Mouse (Mus musculus) stomach, adult 2 months (tissue): ENCODE data around the gene Prox2. TPM values are rescaled to one million over a fixed set of nuclear protein-coding genes. Genes with fewer than 3 reads are reported as not detected.

Experiments
- polyA plus RNA-seq: library from polyadenylated mRNA; depleted of rRNA; stranded (reverse); fragments of >200 nt; gene quantifications from 2 replicates; pipeline ENCODE4 v1.2.3, GENCODE M21; 2012; rRNA removed

Gene Prox2
- 0.24 and 0.44 TPM in 2 replicates for polyA plus RNA-seq

DNA sequence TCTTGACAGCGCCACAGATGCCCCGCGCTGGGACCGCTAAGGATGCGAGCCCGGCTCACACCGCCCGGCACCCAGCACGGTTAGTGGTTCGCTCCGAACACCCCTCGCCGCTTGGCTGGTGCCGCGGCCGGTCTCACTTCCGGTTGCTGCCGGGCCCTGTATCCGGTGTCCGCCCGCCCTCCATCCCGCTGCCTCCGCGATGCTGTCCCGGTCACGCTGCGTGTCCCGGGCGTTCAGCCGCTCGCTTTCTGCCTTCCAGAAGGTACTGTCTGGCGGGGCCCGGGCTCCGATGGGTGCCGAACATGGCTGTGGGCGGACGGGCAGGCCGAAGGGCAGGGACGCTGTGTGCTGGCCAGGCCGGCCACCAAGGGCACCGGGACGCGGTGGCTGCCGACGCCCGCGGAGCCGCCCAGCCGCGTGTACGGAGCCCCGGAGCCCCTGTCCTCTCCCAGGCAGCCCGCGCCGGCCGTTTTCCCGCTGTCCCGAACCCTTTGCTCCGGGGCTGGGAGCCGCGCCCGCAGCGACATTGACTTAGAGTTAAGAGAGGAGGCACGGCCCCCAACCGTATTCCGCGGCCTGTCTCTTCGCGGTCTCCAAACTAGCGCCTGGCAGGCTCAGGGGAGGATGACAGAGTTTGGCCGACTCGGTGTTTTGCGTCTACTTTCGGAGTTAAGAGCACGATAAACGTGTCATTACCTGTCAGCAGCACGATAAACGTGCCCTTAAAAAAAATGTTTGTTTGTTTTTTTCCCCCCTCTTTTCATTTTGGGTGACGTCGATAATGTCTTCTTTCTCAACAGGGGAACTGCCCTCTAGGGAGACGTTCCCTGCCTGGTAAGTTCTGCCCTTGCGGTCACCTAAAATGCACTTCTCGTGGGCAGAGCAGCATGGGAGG is at the start of gene Prox2, which contains the start of gene Dlst:
Gene Prox2 (minus strand): TSS at position 62 of the 895 bp plus-strand sequence.
Gene Dlst (plus strand): TSS at position 136 of the 895 bp plus-strand sequence.

DNA sequence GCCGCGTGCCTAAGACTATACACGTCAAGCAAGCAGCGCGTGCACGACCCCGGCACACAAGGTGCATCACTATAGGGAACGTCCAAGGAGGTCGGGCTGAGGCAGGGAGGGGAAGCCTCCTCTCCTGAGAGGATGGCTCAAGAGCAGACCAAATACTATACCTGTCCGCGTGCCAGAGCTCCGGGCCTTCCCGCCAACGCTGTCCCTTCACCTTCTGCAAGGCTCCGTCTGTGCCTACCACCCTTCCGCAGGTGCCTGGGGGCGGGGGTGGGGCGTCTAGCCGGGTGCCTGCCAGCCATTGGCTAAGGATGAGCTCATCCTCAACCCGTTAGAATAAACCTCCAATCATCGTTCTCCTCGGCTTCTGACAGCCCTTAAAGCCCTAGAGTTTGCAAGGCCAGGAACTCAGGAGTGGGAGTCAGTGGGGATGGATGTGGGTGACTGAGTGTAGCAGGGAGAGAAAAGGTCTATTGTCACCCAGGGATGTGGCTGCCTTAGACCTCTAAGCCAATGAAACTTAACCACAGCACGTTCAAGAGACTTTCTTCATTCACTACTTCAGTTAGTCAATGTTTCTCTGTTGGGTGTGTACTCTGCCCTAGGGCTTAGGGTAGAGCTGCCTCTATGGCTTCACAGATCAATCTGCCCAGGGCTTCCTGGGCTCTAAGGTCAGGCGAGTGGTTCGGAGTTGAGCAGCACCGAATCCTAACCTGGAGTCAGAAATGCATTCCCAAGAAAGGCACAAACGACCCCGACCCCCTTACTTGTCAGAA is 40.6 kb upstream of the Prox2 start, which contains the start of gene Rps6kl1:
Gene Rps6kl1 (minus strand): TSS at position 263 of the 773 bp plus-strand sequence.

Other genes starting within 250 kb of the Prox2 start
- 0.43 and 2.7 TPM in 2 replicates for gene Ltbp2, start 234.2 kb downstream of the Prox2 start, polyA plus RNA-seq
- 5.0 and 6.9 TPM in 2 replicates for gene Fcf1, start 139.9 kb downstream of the Prox2 start, polyA plus RNA-seq
- 5.4 and 6.9 TPM in 2 replicates for gene Arel1, start 139.9 kb downstream of the Prox2 start, polyA plus RNA-seq
- 2.7 and 5.3 TPM in 2 replicates for gene Ylpm1, start 114.4 kb downstream of the Prox2 start, polyA plus RNA-seq
- gene Dlst, start 74 bp upstream of the Prox2 start, polyA plus RNA-seq, result 30.4 and 32.0 TPM in 2 replicates
- gene Rps6kl1, start 40.5 kb upstream of the Prox2 start, polyA plus RNA-seq, result 0.35 and 0.47 TPM in 2 replicates
- gene Pgf, start 67.0 kb upstream of the Prox2 start, polyA plus RNA-seq, result 0.54 and 1.4 TPM in 2 replicates
- 43.4 and 58.5 TPM in 2 replicates for gene Eif2b2, start 108.7 kb upstream of the Prox2 start, polyA plus RNA-seq
- 0.47 and 1.1 TPM in 2 replicates for gene Mlh3, start 159.8 kb upstream of the Prox2 start, polyA plus RNA-seq
- 0.88 and 1.3 TPM in 2 replicates for gene Acyp1, start 177.7 kb upstream of the Prox2 start, polyA plus RNA-seq
- gene Zc2hc1c, start 177.8 kb upstream of the Prox2 start, polyA plus RNA-seq, result 0.12 and 0.14 TPM in 2 replicates
- gene Nek9, start 228.6 kb upstream of the Prox2 start, polyA plus RNA-seq, result 6.2 and 6.3 TPM in 2 replicates